Mouse (Mus musculus) A20 (cell line): ENCODE measurements around the gene Defb38.

Experiments
- DNase-seq: peaks from one replicate; pipeline ENCODE4 v3.0.0-alpha.2; 2011; ENCODE audit warnings: low read depth, low spot score

The Defb38 gene

DNA sequence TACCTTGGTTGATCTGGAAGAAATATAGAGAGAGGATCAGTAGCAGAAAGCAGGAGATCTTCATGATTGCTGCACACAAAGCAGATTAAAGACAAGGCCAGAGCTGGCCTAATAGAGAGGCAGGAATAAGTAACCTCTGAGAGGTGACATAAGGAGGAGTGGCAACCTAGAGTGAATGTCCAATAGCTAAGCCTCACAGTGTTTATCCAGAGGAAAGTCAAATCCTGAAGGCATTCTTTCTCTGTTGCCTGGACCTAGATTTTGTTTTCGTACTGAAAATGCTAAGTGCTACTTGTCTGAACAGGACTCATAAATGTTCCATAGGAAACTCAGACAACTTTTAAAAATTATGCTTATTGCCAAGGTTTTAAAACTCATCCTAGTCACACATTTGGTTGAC lies at the start of gene Defb38:
Gene Defb38 (minus strand): TSS at position 101 of the 400 bp plus-strand sequence.
- DNase-seq: no peak

DNA sequence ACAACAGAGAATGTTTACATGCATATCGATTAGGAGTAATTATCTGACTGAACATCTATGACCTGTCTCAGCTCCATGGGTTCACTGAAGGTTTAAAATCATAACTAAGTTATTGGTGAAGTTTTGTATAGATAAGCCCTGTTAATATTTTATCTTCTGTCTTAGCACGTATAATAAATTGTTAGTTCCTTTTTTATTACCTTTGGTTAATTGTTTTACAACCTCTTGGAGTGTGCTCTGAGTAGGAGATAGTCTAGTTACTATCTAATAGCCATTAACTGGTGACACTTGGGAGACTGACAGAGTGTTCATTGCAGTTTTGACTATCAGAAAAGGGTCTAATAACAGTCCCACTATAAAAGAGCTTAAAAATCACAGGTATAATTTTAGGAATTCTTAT lies 39.6 kb upstream of the Defb38 start:
- DNase-seq: no peak

DNA sequence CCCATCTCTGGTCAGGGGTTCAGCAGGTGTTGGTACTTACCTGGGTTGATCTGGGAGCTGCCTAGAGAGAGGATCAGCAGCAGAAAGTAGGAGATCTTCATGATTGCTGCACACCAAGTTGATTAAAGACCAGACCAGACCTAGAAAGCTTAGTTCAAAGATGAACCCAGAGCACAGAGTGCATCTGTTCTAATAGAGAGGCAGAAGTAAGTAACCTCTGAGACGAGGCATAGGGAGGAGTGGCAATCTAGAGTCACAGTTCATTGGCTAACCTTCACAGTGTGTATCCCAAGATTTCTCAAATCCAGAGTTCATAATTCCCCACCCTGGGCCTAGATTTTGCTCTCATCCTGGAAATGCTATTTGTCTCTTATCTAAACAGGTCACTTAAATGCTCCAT lies 38.3 kb upstream of the Defb38 start, which contains the start of gene Defb39:
Gene Defb39 (minus strand): TSS at position 101 of the 400 bp plus-strand sequence.
- DNase-seq: no peak

DNA sequence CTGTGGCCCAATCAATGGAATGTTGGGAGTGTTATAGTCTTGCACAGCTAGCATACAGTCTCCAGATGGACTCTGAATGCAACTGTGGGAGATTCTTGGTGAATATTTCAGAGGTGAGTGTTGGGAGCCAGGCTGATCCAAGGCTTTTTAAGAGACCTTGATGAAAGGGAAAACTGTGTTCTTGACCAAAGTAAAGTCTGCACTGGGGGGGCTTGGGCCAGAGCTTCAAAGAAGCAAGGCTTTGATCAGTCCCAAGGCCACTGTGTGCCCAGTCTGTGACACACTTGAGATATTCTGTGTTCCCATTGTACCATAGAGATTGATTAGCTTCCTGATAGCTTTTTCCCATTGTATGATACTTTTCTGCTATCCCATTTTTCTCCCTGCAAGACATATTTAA lies 36.5 kb upstream of the Defb38 start:
- DNase-seq: no peak

DNA sequence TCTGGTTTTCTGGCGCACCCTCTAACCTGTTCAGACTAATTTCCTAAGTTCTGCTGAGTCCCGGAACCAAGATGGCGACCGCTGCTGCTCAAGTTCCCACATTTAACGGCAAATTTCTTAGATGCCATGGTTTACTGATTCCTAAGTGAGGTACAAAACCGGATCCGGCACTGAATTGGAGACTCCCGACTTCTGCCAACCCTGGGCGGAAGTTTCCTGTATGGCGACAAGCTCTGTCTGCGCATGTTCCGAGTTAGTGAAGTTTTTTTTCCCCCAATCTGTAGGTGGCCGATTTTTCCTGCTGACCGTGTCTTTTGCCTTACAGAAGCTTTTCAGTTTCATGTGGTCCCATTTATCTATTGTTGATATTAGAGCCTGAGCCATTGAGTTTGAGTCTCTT lies 18.9 kb upstream of the Defb38 start:
- DNase-seq: no peak
